ENCODE assay signal across 18 mouse cellular contexts in the genomic region with DNA sequence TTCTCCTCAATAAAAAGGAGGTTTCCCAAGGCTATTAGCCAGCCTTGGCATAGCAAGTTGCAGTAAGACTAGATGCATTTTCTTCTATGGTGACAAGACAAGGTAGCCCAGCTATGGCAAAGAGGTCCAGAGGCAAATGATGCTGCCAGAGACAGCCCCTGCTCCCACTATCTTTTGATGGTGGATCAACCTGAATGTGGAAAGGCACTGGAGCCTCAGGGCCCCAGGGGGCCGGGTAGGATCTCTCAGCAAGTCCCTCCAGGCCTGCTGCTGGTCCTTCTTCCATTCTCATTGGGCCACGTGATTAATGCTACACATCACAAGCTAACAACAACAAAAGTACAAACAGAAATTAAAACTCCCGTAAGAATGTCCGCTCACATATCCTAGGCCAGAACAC.
"Had no signal": no experiment of that assay in that cellular context is flagged by ENCODE, and none has a peak within 500 bp of the region (broad histone marks: within the 10 kb centered on the region; RNA-seq: fewer than 3 reads in every experiment).

No protein-coding gene starts in this region.

- H3K36me3 ChIP-seq: midbrain, embryonic 12.5 days; neural tube, embryonic 13.5 days; neural tube, embryonic 15.5 days had no signal

- H3K27ac ChIP-seq: midbrain, embryonic 10.5 days; midbrain, embryonic 12.5 days; neural tube, embryonic 13.5 days; neural tube, embryonic 15.5 days had no signal

- H3K9me3 ChIP-seq: midbrain, embryonic 10.5 days; midbrain, embryonic 12.5 days; neural tube, embryonic 13.5 days; neural tube, embryonic 15.5 days had no signal

- H3K4me2 ChIP-seq: lung, embryonic 14.5 days; midbrain, embryonic 12.5 days; neural tube, embryonic 13.5 days; neural tube, embryonic 15.5 days had no signal

- H3K4me3 ChIP-seq: midbrain, embryonic 10.5 days; midbrain, embryonic 12.5 days; myocyte; neural tube, embryonic 13.5 days; neural tube, embryonic 15.5 days had no signal

- H3K9ac ChIP-seq: lung, embryonic 14.5 days; midbrain, embryonic 12.5 days; neural tube, embryonic 13.5 days; neural tube, embryonic 15.5 days had no signal

- H3K4me1 ChIP-seq: neural tube, embryonic 15.5 days had no signal

- DNase-seq: lung, adult 18-20 months; lung, embryonic 14.5 days; lung, postnatal 10 days; lung, postnatal 4 days; midbrain, embryonic 14.5 days; retina, postnatal 1 day; right cerebral cortex, adult 18-20 months; right cerebral cortex, postnatal 25 days; right cerebral cortex, postnatal 4 days; spleen, adult 18-20 months; thymus, adult 18-20 months; thymus, postnatal 14 days; thymus, postnatal 36 days had no signal

- H3K27me3 ChIP-seq: midbrain, embryonic 12.5 days; neural tube, embryonic 13.5 days; neural tube, embryonic 15.5 days had no signal
